Mouse (Mus musculus) MEL (cell line): ENCODE measurements around the gene Dpm1. TPM values are rescaled to one million over a fixed set of nuclear protein-coding genes. Genes with fewer than 3 reads are reported as not detected.

Experiments used
- DNase-seq: peaks from one replicate; pipeline ENCODE4 v3.0.0; 2011; ENCODE audit warnings: low read depth, low spot score
- H3K27ac ChIP-seq: 2 replicates; pipeline ENCODE4 v1.5.1; 2012; ENCODE audit warnings: low read depth, mild to moderate bottlenecking, control low read depth, low read length, moderate library complexity; ENCODE audit not compliant: control insufficient read depth
- H3K27me3 ChIP-seq, 2 experiments: fragments of 150-350 bp in 1 of 2; sonication (generic) in 1 of 2; 2 replicates each; pipeline ENCODE4 v1.6.1; 2012; ENCODE audit warnings: low read length in 2 of 2, mild to moderate bottlenecking in 2 of 2, improper control_type of control experiment in 1 of 2, moderate library complexity in 1 of 2; ENCODE audit not compliant: insufficient read depth in 2 of 2, control insufficient read depth in 1 of 2
- H3K36me3 ChIP-seq, 2 experiments: 2 replicates each; pipeline ENCODE4 v1.6.1; 2012 to 2014; ENCODE audit warnings: low read length in 2 of 2, improper control_type of control experiment in 1 of 2, inconsistent platforms in 1 of 2, mild to moderate bottlenecking in 1 of 2; ENCODE audit not compliant: insufficient read depth in 2 of 2, control insufficient read depth in 1 of 2
- H3K4me1 ChIP-seq, 2 experiments: fragments of 150-350 bp in 1 of 2; sonication (generic) in 1 of 2; 2 replicates each; pipeline ENCODE4 v1.6.1; 2012; ENCODE audit warnings: low read length in 2 of 2, improper control_type of control experiment in 1 of 2, mild to moderate bottlenecking in 1 of 2; ENCODE audit not compliant: insufficient read depth in 2 of 2, control insufficient read depth in 1 of 2
- H3K4me3 ChIP-seq, 2 experiments: fragments of 150-350 bp in 1 of 2; sonication (generic) in 1 of 2; 2 replicates each; pipeline ENCODE4 v1.5.1; 2012; ENCODE audit warnings: low read depth in 2 of 2, low read length in 2 of 2, mild to moderate bottlenecking in 2 of 2, moderate library complexity in 2 of 2, control low read depth in 1 of 2, improper control_type of control experiment in 1 of 2; ENCODE audit not compliant: control insufficient read depth in 1 of 2, insufficient read depth in 1 of 2
- H3K79me2 ChIP-seq: 2 replicates; pipeline ENCODE4 v1.6.1; 2012; ENCODE audit warnings: mild to moderate bottlenecking, low read length, moderate library complexity; ENCODE audit not compliant: control insufficient read depth, poor library complexity, insufficient read depth
- H3K9ac ChIP-seq: 2 replicates; pipeline ENCODE4 v1.6.1; 2012; ENCODE audit warnings: low read depth, mild to moderate bottlenecking, control low read depth, low read length, moderate library complexity; ENCODE audit not compliant: control insufficient read depth, poor library complexity, severe bottlenecking
- H3K9me3 ChIP-seq: fragments of 150-350 bp; sonication (generic); replicated peaks from 2 replicates; pipeline ENCODE4 v1.6.1; 2012; ENCODE audit warnings: mild to moderate bottlenecking, low read length, improper control_type of control experiment, moderate library complexity; ENCODE audit not compliant: insufficient read depth
- E2F4 ChIP-seq: IDR thresholded peaks from 2 replicates; pipeline ENCODE4 v1.6.1; 2011; ENCODE audit warnings: low read depth, low read length, improper control_type of control experiment, borderline replicate concordance
- ETS1 ChIP-seq: IDR thresholded peaks from 2 replicates; pipeline ENCODE4 v1.6.1; 2012; ENCODE audit warnings: low read depth, mild to moderate bottlenecking, inconsistent platforms, low read length, improper control_type of control experiment, moderate library complexity
- GABPA ChIP-seq: IDR thresholded peaks from 2 replicates; pipeline ENCODE4 v1.6.1; 2012; ENCODE audit warnings: low read depth, mild to moderate bottlenecking, inconsistent platforms, low read length, improper control_type of control experiment, moderate library complexity
- HCFC1 ChIP-seq: IDR thresholded peaks from 2 replicates; pipeline ENCODE4 v1.6.1; 2012; ENCODE audit warnings: low read depth, mild to moderate bottlenecking, inconsistent platforms, low read length, improper control_type of control experiment, moderate library complexity
- KAT2A ChIP-seq: conservative IDR thresholded peaks from 2 replicates; pipeline ENCODE4 v1.6.1; 2012; ENCODE audit warnings: low read depth, low read length, improper control_type of control experiment, inconsistent platforms
- MAZ ChIP-seq: IDR thresholded peaks from 2 replicates; pipeline ENCODE4 v1.6.1; 2012; ENCODE audit warnings: low read depth, mild to moderate bottlenecking, inconsistent platforms, low read length, improper control_type of control experiment
- MYC ChIP-seq: IDR thresholded peaks from 2 replicates; pipeline ENCODE4 v1.6.1; 2011; ENCODE audit warnings: low read depth, mild to moderate bottlenecking, low read length, improper control_type of control experiment, moderate library complexity
- POLR2A ChIP-seq, 2 experiments: IDR thresholded peaks; 2 replicates each; pipeline ENCODE4 v1.6.1; 2011 to 2012; ENCODE audit warnings: low read length in 2 of 2, mild to moderate bottlenecking in 2 of 2, control low read depth in 1 of 2, improper control_type of control experiment in 1 of 2, low read depth in 1 of 2, moderate library complexity in 1 of 2; ENCODE audit not compliant: control insufficient read depth in 1 of 2, insufficient read depth in 1 of 2, poor library complexity in 1 of 2
- POLR2AphosphoS2 ChIP-seq: IDR thresholded peaks from 2 replicates; pipeline ENCODE4 v1.6.1; 2011; ENCODE audit warnings: low read length, improper control_type of control experiment
- USF1 ChIP-seq: IDR thresholded peaks from 2 replicates; pipeline ENCODE4 v1.6.1; 2014; ENCODE audit warnings: low read depth, mild to moderate bottlenecking, inconsistent platforms, low read length, improper control_type of control experiment, moderate library complexity
- USF2 ChIP-seq, 2 experiments: IDR thresholded peaks; 2 replicates each; pipeline ENCODE4 v1.6.1; 2011 to 2012; ENCODE audit warnings: improper control_type of control experiment in 2 of 2, low read length in 2 of 2, borderline replicate concordance in 1 of 2, inconsistent platforms in 1 of 2, low read depth in 1 of 2, mild to moderate bottlenecking in 1 of 2; ENCODE audit not compliant: insufficient read depth in 1 of 2
- ZC3H11A ChIP-seq: IDR thresholded peaks from 2 replicates; pipeline ENCODE4 v1.6.1; 2012; ENCODE audit warnings: low read depth, mild to moderate bottlenecking, inconsistent platforms, low read length, improper control_type of control experiment
- ZNF384 ChIP-seq: IDR thresholded peaks from 2 replicates; pipeline ENCODE4 v1.6.1; 2012; ENCODE audit warnings: low read depth, mild to moderate bottlenecking, inconsistent platforms, low read length, improper control_type of control experiment
- polyA plus RNA-seq, 2 experiments: library from polyadenylated mRNA; stranded (reverse) in 1 of 2; unstranded in 1 of 2; fragments of >175 nt in 1 of 2; fragments of >200 nt in 1 of 2; gene quantifications; 2 replicates each; pipeline versions ENCODE4 v1.2.1 to v1.2.4; 2012; ENCODE audit warnings: low replicate concordance in 2 of 2, low read depth in 1 of 2; ENCODE audit not compliant: insufficient read length in 2 of 2, insufficient read depth in 1 of 2, missing spikeins in 1 of 2
- total RNA-seq: library from RNA; depleted of rRNA; stranded (reverse); fragments of 300-350 nt; gene quantifications from 2 replicates; pipeline ENCODE4 v1.2.3, GENCODE M21; 2012

Gene Dpm1
- total and polyA plus RNA-seq, 3 experiments = 49.0 to 564 (median 63.5) TPM

- Histone ChIP-seq H3K27ac (no peak overlapping the region), H3K79me2 (no peaks in the 10 kb centered on the region), H3K27me3 (no peaks in the 10 kb centered on the region), H3K4me3 (no peak overlapping the region)
- TF ChIP-seq USF1 = no peak
- TF ChIP-seq MAZ = no peak
- TF ChIP-seq ZC3H11A = no peak
- TF ChIP-seq GABPA = no peak
- TF ChIP-seq ZNF384 = no peak
- TF ChIP-seq, all 39 proteins: peak for 0
- Histone ChIP-seq H3K4me1 (no peaks in the 10 kb centered on the region), H3K9me3 (no peaks in the 10 kb centered on the region), H3K9ac (no peak overlapping the region), H3K36me3 (no peaks in the 10 kb centered on the region)
- DNase-seq = no peak
Observed at GRCm38 (mm10) chr2:168268033-168268432, 37.6 kb upstream of the Dpm1 start.

- no peaks in the 10 kb centered on the region for H3K27me3 ChIP-seq
- H3K79me2 ChIP-seq = no peaks in the 10 kb centered on the region
- no peak overlapping the region for H3K9ac ChIP-seq
- no peak overlapping the region for H3K27ac ChIP-seq
- no peak for TF ChIP-seq MYC
- no peaks in the 10 kb centered on the region for H3K9me3 ChIP-seq
- DNase-seq = no peak
- H3K4me3 ChIP-seq = no peak overlapping the region
- H3K36me3 ChIP-seq = no peaks in the 10 kb centered on the region
- H3K4me1 ChIP-seq = no peaks in the 10 kb centered on the region
Observed at GRCm38 (mm10) chr2:168260900-168261299, 30.5 kb upstream of the Dpm1 start.

- no peak overlapping the region for H3K4me3 ChIP-seq
- no peaks in the 10 kb centered on the region for H3K27me3 ChIP-seq
- TF ChIP-seq POLR2AphosphoS2 = no peak
- no peak for TF ChIP-seq HCFC1
- TF ChIP-seq USF2 (IDR thresholded peaks at IDR 0.05; ENCODE audit: borderline replicate concordance in 1 of 2, insufficient read depth in 1 of 2, low read depth in 1 of 2, low read length in 2 of 2) = no peak
- no peak overlapping the region for H3K9ac ChIP-seq
- no peaks in the 10 kb centered on the region for H3K9me3 ChIP-seq
- H3K27ac ChIP-seq = no peak overlapping the region
- H3K79me2 ChIP-seq = no peaks in the 10 kb centered on the region
- no peak for DNase-seq
- no peaks in the 10 kb centered on the region for H3K4me1 ChIP-seq
- no peaks in the 10 kb centered on the region for H3K36me3 ChIP-seq
Observed at GRCm38 (mm10) chr2:168260124-168260523, 29.7 kb upstream of the Dpm1 start.

GRCm38 (mm10) chr2:168259046-168259445 lies 28.7 kb upstream of the Dpm1 start:
- DNase-seq = no peak
- TF ChIP-seq KAT2A = no peak
- TF ChIP-seq MYC = no peak
- no peak for TF ChIP-seq HCFC1
- no peak for TF ChIP-seq POLR2A (IDR thresholded peaks at IDR 0.05; ENCODE audit: control insufficient read depth in 1 of 2, insufficient read depth in 1 of 2, low read depth in 1 of 2, low read length in 2 of 2, poor library complexity in 1 of 2)
- TF ChIP-seq ETS1 = no peak
- TF ChIP-seq E2F4 = no peak
- no peak for TF ChIP-seq ZNF384
- H3K79me2 ChIP-seq = no peaks in the 10 kb centered on the region
- no peak overlapping the region for H3K27ac ChIP-seq
- H3K9me3 ChIP-seq = no peaks in the 10 kb centered on the region
- H3K4me1 ChIP-seq = no peaks in the 10 kb centered on the region
- no peak overlapping the region for H3K9ac ChIP-seq
- no peak overlapping the region for H3K4me3 ChIP-seq
- no peaks in the 10 kb centered on the region for H3K27me3 ChIP-seq
- H3K36me3 ChIP-seq = no peaks in the 10 kb centered on the region
